ENCODE assay signal across 8 mouse cellular contexts in the genomic region with DNA sequence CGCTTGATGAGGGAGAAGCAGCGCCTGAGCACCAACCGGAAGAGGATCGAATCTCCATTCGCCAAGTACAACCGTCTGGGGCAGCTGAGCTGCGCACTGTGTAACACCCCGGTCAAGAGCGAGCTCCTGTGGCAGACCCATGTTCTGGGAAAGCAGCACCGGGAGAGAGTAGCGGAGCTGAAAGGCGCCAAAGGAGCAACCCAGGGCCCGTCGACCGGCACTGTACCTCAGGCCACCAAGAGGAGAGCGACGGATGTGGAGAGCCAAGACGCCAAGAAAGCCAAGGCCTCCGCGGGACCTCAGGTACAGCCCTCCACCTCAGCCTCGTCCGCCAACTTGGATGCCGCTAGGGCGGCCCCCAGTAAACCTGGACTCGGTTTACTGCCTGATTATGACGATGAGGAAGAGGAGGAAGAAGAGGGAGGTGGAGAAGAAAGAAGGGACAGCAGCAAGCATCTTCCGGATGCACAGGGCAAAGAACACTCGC. TPM values are rescaled to one million over a fixed set of nuclear protein-coding genes. Genes with fewer than 3 reads are reported as not detected.
DNase-seq lines count a peak whose midpoint lies in the region; ATAC-seq and TF ChIP-seq lines count a peak whose summit lies in the region.

No protein-coding gene starts in this region.

- peak overlapping the region; percentile 91 for H3K4me3 ChIP-seq in cerebellum, adult 2 months (replicated peaks; ENCODE audit: insufficient read depth, low read depth, low read length)
- H3K4me3 ChIP-seq in forebrain, embryonic 16.5 days (replicated peaks; ENCODE audit: low read length): peak overlapping the region; percentile 86
- peak overlapping the region; percentile 97 for H3K4me3 ChIP-seq in liver, postnatal 0 days (ENCODE audit: low read depth, low read length)

- DNase-seq in cerebellum, adult 2 months: no peak
- DNase-seq in cerebellum, adult 9-10 months: no peak
- no peak for DNase-seq in liver, postnatal 0 days
- no peak for DNase-seq in frontal cortex, postnatal 25 days (ENCODE audit: low spot score in 2 of 2)
- no peak for DNase-seq in layer of hippocampus, postnatal 10 days (ENCODE audit: low spot score in 2 of 2)
- DNase-seq in cerebellum, adult 11-12 months: no peak

- peak overlapping the region; percentile 84 for H3K9ac ChIP-seq in forebrain, embryonic 16.5 days (replicated peaks; ENCODE audit: low read depth, low read length)
- peak overlapping the region; percentile 97 for H3K9ac ChIP-seq in liver, postnatal 0 days (replicated peaks)

- no peak for TF ChIP-seq EP300 in liver, postnatal 0 days (IDR thresholded peaks at IDR 0.05; ENCODE audit: low read depth)

- under 1% methylated on average over 28 of the region's 28 CpGs for WGBS in cerebellum, adult 2 months
- 1% methylated on average over 28 of the region's 28 CpGs for WGBS in forebrain, embryonic 16.5 days
- under 1% methylated on average over 28 of the region's 28 CpGs for WGBS in liver, postnatal 0 days (ENCODE audit: insufficient replicate concordance)

- H3K9me3 ChIP-seq in forebrain, embryonic 16.5 days (ENCODE audit: control insufficient read depth, low read length): peaks cover 3% of the 10 kb centered on the region; the same call in 1 of the 2 replicates
- H3K9me3 ChIP-seq in liver, postnatal 0 days (ENCODE audit: low read length): no peaks in the 10 kb centered on the region

- no peaks in the 10 kb centered on the region for H3K4me1 ChIP-seq in cerebellum, adult 2 months (ENCODE audit: control insufficient read depth, insufficient read depth, low read length)
- peaks cover 22% of the 10 kb centered on the region for H3K4me1 ChIP-seq in forebrain, embryonic 16.5 days (replicated peaks; ENCODE audit: control insufficient read depth, insufficient read depth, low read length)
- H3K4me1 ChIP-seq in liver, postnatal 0 days (ENCODE audit: insufficient read depth): peaks cover 22% of the 10 kb centered on the region

- H3K27ac ChIP-seq in cerebellum, adult 2 months (ENCODE audit: insufficient read depth, low read length): peak overlapping the region; percentile 8
- peak overlapping the region; percentile 93 for H3K27ac ChIP-seq in forebrain, embryonic 16.5 days (ENCODE audit: low read length)
- peak overlapping the region; percentile 93 for H3K27ac ChIP-seq in liver, postnatal 0 days (ENCODE audit: low read depth)

- no peaks in the 10 kb centered on the region for H3K27me3 ChIP-seq in cerebellum, adult 2 months (ENCODE audit: control insufficient read depth, insufficient read depth, low read length)
- H3K27me3 ChIP-seq in forebrain, embryonic 16.5 days (replicated peaks; ENCODE audit: control insufficient read depth, insufficient read depth, low read length): 0 out of 2 replicates have a peak, but pooled peaks cover 2% of the 10 kb centered on the region
- H3K27me3 ChIP-seq in liver, postnatal 0 days (ENCODE audit: insufficient read depth, low read length): no peaks in the 10 kb centered on the region

- peak; percentile 26 for ATAC-seq in CD4-positive, CD25-positive, alpha-beta regulatory T cell, adult 4 months
- ATAC-seq in forebrain, embryonic 16.5 days: peak; percentile 65
- peak; percentile 61 for ATAC-seq in liver, postnatal 0 days

- peak overlapping the region; percentile 92 for H3K4me2 ChIP-seq in forebrain, embryonic 16.5 days (ENCODE audit: low read length)
- H3K4me2 ChIP-seq in liver, postnatal 0 days (ENCODE audit: low read depth, low read length): peak overlapping the region; percentile 92

- no peak for TF ChIP-seq POLR2A in cerebellum, adult 2 months (IDR thresholded peaks at IDR 0.05; ENCODE audit: borderline replicate concordance, insufficient read depth, low read length)

- peaks cover 7% of the 10 kb centered on the region for H3K36me3 ChIP-seq in forebrain, embryonic 16.5 days (ENCODE audit: control insufficient read depth, insufficient read depth)
- peaks cover 3% of the 10 kb centered on the region; the same call in 1 of the 2 replicates for H3K36me3 ChIP-seq in liver, postnatal 0 days (replicated peaks; ENCODE audit: insufficient read depth, low read length)

- no peak for TF ChIP-seq CTCF in cerebellum, adult 2 months (IDR thresholded peaks at IDR 0.05; ENCODE audit: borderline replicate concordance, insufficient read depth, low read depth, low read length)
- TF ChIP-seq CTCF in liver, postnatal 0 days (IDR thresholded peaks at IDR 0.05; ENCODE audit: low read depth): no peak

RNA-seq across cellular contexts. Expression of a gene that starts 0.3 kb away (rescaled TPM):
- polyA plus RNA-seq in cerebellum, adult 2 months (2012; rRNA removed): 14.0 and 14.4 TPM in 2 replicates
- polyA plus RNA-seq in CD4-positive, CD25-positive, alpha-beta regulatory T cell, adult 4 months (2017; shearing (Covaris generic)): 10 to 100 TPM; 33.6 to 36.5 TPM
- 33.5 and 35.9 TPM in 2 replicates for polyA plus RNA-seq in forebrain, embryonic 16.5 days (2015; fragmentation: Nextera tagmentation; extraction: Ambion mirVana)
- polyA plus RNA-seq in liver, postnatal 0 days (2015; fragmentation: Nextera tagmentation; extraction: Ambion mirVana): 11.8 and 11.9 TPM in 2 replicates
- 10 to 100 TPM; 17.1 to 17.6 TPM for total RNA-seq in layer of hippocampus, postnatal 10 days (2021)

RNA-seq across cellular contexts. Expression of a gene that starts 0.4 kb away (rescaled TPM):
- 0.19 and 0.23 TPM in 2 replicates for polyA plus RNA-seq in cerebellum, adult 2 months (2012; rRNA removed)
- polyA plus RNA-seq in CD4-positive, CD25-positive, alpha-beta regulatory T cell, adult 4 months (2017; shearing (Covaris generic)): under 1 TPM in 1 of 2 experiments, not detected in 1; 0.77 TPM
- polyA plus RNA-seq in forebrain, embryonic 16.5 days (2015; fragmentation: Nextera tagmentation; extraction: Ambion mirVana): 0.30 and 0.39 TPM in 2 replicates
- polyA plus RNA-seq in liver, postnatal 0 days (2015; fragmentation: Nextera tagmentation; extraction: Ambion mirVana): 0.28 and 0.32 TPM in 2 replicates
- total RNA-seq in layer of hippocampus, postnatal 10 days (2021): under 1 TPM; 0.40 to 0.46 TPM

RNA-seq across cellular contexts. Expression of a gene that starts 16.4 kb away (rescaled TPM):
- polyA plus RNA-seq in cerebellum, adult 2 months (2012; rRNA removed): 27.6 and 32.3 TPM in 2 replicates
- polyA plus RNA-seq in CD4-positive, CD25-positive, alpha-beta regulatory T cell, adult 4 months (2017; shearing (Covaris generic)): 10 to 100 TPM; 16.0 to 20.8 TPM
- 33.4 and 34.0 TPM in 2 replicates for polyA plus RNA-seq in forebrain, embryonic 16.5 days (2015; fragmentation: Nextera tagmentation; extraction: Ambion mirVana)
- 4.8 TPM in 2 replicates for polyA plus RNA-seq in liver, postnatal 0 days (2015; fragmentation: Nextera tagmentation; extraction: Ambion mirVana)
- total RNA-seq in layer of hippocampus, postnatal 10 days (2021): 10 to 100 TPM; 31.0 to 35.3 TPM

Comparison
In these comparisons a context has a peak if more than half of its experiments do, and no peak if none do; other contexts are left out.
1. H3K27ac ChIP-seq: peak in every context shown above with its lines; median percentile 93 in forebrain, embryonic 16.5 days; 93 in liver, postnatal 0 days; 8 in cerebellum, adult 2 months.